Mouse (Mus musculus) forebrain, embryonic 15.5 days (tissue): ENCODE results near the gene Ddx60. TPM values are rescaled to one million over a fixed set of nuclear protein-coding genes. Genes with fewer than 3 reads are reported as not detected.

Source experiments
- ATAC-seq: fragments of 200-750 bp; cut with Nextera tagmentation; replicated peaks from 2 replicates; pipeline ENCODE4 v1.8.0; 2017; ENCODE audit warnings: mild to moderate bottlenecking, moderate TSS enrichment, moderate library complexity
- H3K27ac ChIP-seq: fragments of 300-500 bp; sonication (generic); replicated peaks from 2 replicates; pipeline ENCODE4 v1.5.1; 2015; ENCODE audit warnings: mild to moderate bottlenecking, inconsistent platforms
- H3K27me3 ChIP-seq: fragments of 300-500 bp; sonication (generic); 2 replicates; pipeline ENCODE4 v1.6.1; 2015; ENCODE audit warnings: inconsistent platforms
- H3K36me3 ChIP-seq: fragments of 300-500 bp; sonication (generic); 2 replicates; pipeline ENCODE4 v1.6.1; 2015; ENCODE audit warnings: mild to moderate bottlenecking, inconsistent platforms
- H3K4me1 ChIP-seq: fragments of 300-500 bp; sonication (generic); 2 replicates; pipeline ENCODE4 v1.6.1; 2015; ENCODE audit warnings: inconsistent platforms
- H3K4me2 ChIP-seq: fragments of 300-500 bp; sonication (generic); replicated peaks from 2 replicates; pipeline ENCODE4 v1.6.1; 2015; ENCODE audit warnings: mild to moderate bottlenecking, inconsistent platforms
- H3K4me3 ChIP-seq: fragments of 300-500 bp; sonication (generic); 2 replicates; pipeline ENCODE4 v1.5.1; 2015; ENCODE audit warnings: mild to moderate bottlenecking, inconsistent platforms
- H3K9ac ChIP-seq: fragments of 300-500 bp; sonication (generic); replicated peaks from 2 replicates; pipeline ENCODE4 v1.6.1; 2015; ENCODE audit warnings: mild to moderate bottlenecking, inconsistent platforms
- H3K9me3 ChIP-seq: fragments of 300-500 bp; sonication (generic); 2 replicates; pipeline ENCODE4 v1.6.1; 2016; ENCODE audit warnings: inconsistent platforms
- WGBS: fragments of 180-500 bp; shearing (Covaris S2); methylation state at CpG from one replicate; pipeline ENCODE4 v1.1.7; 2015; ENCODE audit warnings: mixed read lengths; 5-methylcytosine and 5-hydroxymethylcytosine counted together
- polyA plus RNA-seq: library from polyadenylated mRNA; unstranded; fragments of >200 nt; fragmentation: Nextera tagmentation; extraction: Ambion mirVana; gene quantifications from 2 replicates; pipeline ENCODE4 v1.2.1, GENCODE M21; 2015

Gene Ddx60
- polyA plus RNA-seq, 1 experiment from 2014 or later = 0.33 TPM

- WGBS = 88% methylated on average over 2 of the region's 2 CpGs
- ATAC-seq = no peak
- Histone ChIP-seq H3K27ac (no peak overlapping the region), H3K27me3 (no peaks in the 10 kb centered on the region), H3K4me1 (no peaks in the 10 kb centered on the region), H3K4me2 (no peak overlapping the region), H3K9me3 (no peaks in the 10 kb centered on the region), H3K36me3 (no peaks in the 10 kb centered on the region), H3K9ac (no peak overlapping the region), H3K4me3 (no peak overlapping the region)
Observed at GRCm38 (mm10) chr8:61997125-61997524, 69.2 kb downstream of the Ddx60 start.

GRCm38 (mm10) chr8:62014166-62014565 is 86.3 kb downstream of the Ddx60 start:
- Histone ChIP-seq H3K9ac (no peak overlapping the region), H3K27me3 (no peaks in the 10 kb centered on the region), H3K4me3 (no peak overlapping the region), H3K4me1 (no peaks in the 10 kb centered on the region), H3K4me2 (no peak overlapping the region), H3K27ac (no peak overlapping the region), H3K9me3 (no peaks in the 10 kb centered on the region), H3K36me3 (no peaks in the 10 kb centered on the region)
- 91% methylated on average over 4 of the region's 4 CpGs for WGBS
- ATAC-seq = no peak

- Histone ChIP-seq H3K27me3 (no peaks in the 10 kb centered on the region), H3K9ac (no peak overlapping the region), H3K9me3 (no peaks in the 10 kb centered on the region), H3K4me1 (no peaks in the 10 kb centered on the region), H3K4me3 (no peak overlapping the region), H3K27ac (no peak overlapping the region), H3K4me2 (no peak overlapping the region), H3K36me3 (no peaks in the 10 kb centered on the region)
- WGBS = 91% methylated on average over 4 of the region's 4 CpGs
- no peak for ATAC-seq
Observed at GRCm38 (mm10) chr8:62014582-62014981, 86.7 kb downstream of the Ddx60 start.

- Histone ChIP-seq H3K27me3 (no peaks in the 10 kb centered on the region), H3K27ac (no peak overlapping the region), H3K9ac (no peak overlapping the region), H3K4me2 (no peak overlapping the region), H3K36me3 (no peaks in the 10 kb centered on the region), H3K4me1 (no peaks in the 10 kb centered on the region), H3K4me3 (no peak overlapping the region), H3K9me3 (no peaks in the 10 kb centered on the region)
- 75% methylated on average over 3 of the region's 3 CpGs for WGBS
- no peak for ATAC-seq
Observed at GRCm38 (mm10) chr8:62034351-62034750, 106.5 kb downstream of the Ddx60 start.

GRCm38 (mm10) chr8:62046809-62047208 is 118.9 kb downstream of the Ddx60 start:
- Histone ChIP-seq H3K4me3 (no peak overlapping the region), H3K36me3 (no peaks in the 10 kb centered on the region), H3K9me3 (no peaks in the 10 kb centered on the region), H3K4me2 (no peak overlapping the region), H3K27me3 (no peaks in the 10 kb centered on the region), H3K4me1 (no peaks in the 10 kb centered on the region), H3K27ac (no peak overlapping the region), H3K9ac (no peak overlapping the region)
- 46% methylated on average over 2 of the region's 2 CpGs for WGBS
- ATAC-seq = no peak

GRCm38 (mm10) chr8:62060357-62060756 is 132.5 kb downstream of the Ddx60 start:
- no peak overlapping the region for H3K4me2 ChIP-seq
- no peaks in the 10 kb centered on the region for H3K36me3 ChIP-seq
- H3K27ac ChIP-seq = no peak overlapping the region
- no peak for ATAC-seq
- H3K9ac ChIP-seq = no peak overlapping the region
- no peak overlapping the region for H3K4me3 ChIP-seq
- H3K27me3 ChIP-seq = no peaks in the 10 kb centered on the region
- no peaks in the 10 kb centered on the region for H3K9me3 ChIP-seq
- H3K4me1 ChIP-seq = no peaks in the 10 kb centered on the region

GRCm38 (mm10) chr8:62068305-62068704 is 140.4 kb downstream of the Ddx60 start:
- Histone ChIP-seq H3K4me2 (no peak overlapping the region), H3K4me3 (no peak overlapping the region), H3K27me3 (no peaks in the 10 kb centered on the region), H3K9me3 (no peaks in the 10 kb centered on the region), H3K36me3 (no peaks in the 10 kb centered on the region), H3K27ac (no peak overlapping the region), H3K9ac (no peak overlapping the region), H3K4me1 (no peaks in the 10 kb centered on the region)
- no peak for ATAC-seq

GRCm38 (mm10) chr8:62080195-62080802 is 152.4 kb downstream of the Ddx60 start:
- H3K4me1 ChIP-seq = no peaks in the 10 kb centered on the region
- H3K27ac ChIP-seq = no peak overlapping the region
- ATAC-seq = peak; percentile 95
- no peaks in the 10 kb centered on the region for H3K27me3 ChIP-seq
- no peaks in the 10 kb centered on the region for H3K9me3 ChIP-seq
- H3K9ac ChIP-seq = no peak overlapping the region
- H3K4me3 ChIP-seq = no peak overlapping the region
- H3K4me2 ChIP-seq = no peak overlapping the region
- H3K36me3 ChIP-seq = no peaks in the 10 kb centered on the region
- WGBS = 41% methylated on average over 3 of the region's 3 CpGs

- H3K4me2 ChIP-seq = no peak overlapping the region
- ATAC-seq = no peak
- no peak overlapping the region for H3K9ac ChIP-seq
- no peaks in the 10 kb centered on the region for H3K36me3 ChIP-seq
- H3K27ac ChIP-seq = no peak overlapping the region
- H3K4me1 ChIP-seq = no peaks in the 10 kb centered on the region
- WGBS = 61% methylated on average over 2 of the region's 2 CpGs
- H3K27me3 ChIP-seq = no peaks in the 10 kb centered on the region
- H3K9me3 ChIP-seq = no peaks in the 10 kb centered on the region
- no peak overlapping the region for H3K4me3 ChIP-seq
Observed at GRCm38 (mm10) chr8:62081804-62082203, 153.9 kb downstream of the Ddx60 start.

Other genes starting within 250 kb of the Ddx60 start
- gene Palld, start 25.4 kb upstream of the Ddx60 start, polyA plus RNA-seq = 19.0 and 19.4 TPM in 2 replicates
- gene Anxa10, start 195.1 kb downstream of the Ddx60 start, polyA plus RNA-seq = not detected in 2 replicates